Mouse (Mus musculus): ENCODE measurements around the gene Tcf3. TPM values are rescaled to one million over a fixed set of nuclear protein-coding genes. Genes with fewer than 3 reads are reported as not detected.

Gene Tcf3
- total RNA-seq, 2 experiments from 2014 or later, result 29.9 to 33.5 TPM

Other genes starting within 250 kb of the Tcf3 start
- gene Mum1, start 207.2 kb downstream of the Tcf3 start, total RNA-seq (2015), result 27.6 and 30.9 TPM in 2 replicates
- gene Mum1, start 207.2 kb downstream of the Tcf3 start, total RNA-seq (2017), result 28.9 and 30.0 TPM in 2 replicates
- gene Ndufs7, start 184.5 kb downstream of the Tcf3 start, total RNA-seq (2015), result 138 and 162 TPM in 2 replicates
- 106 and 135 TPM in 2 replicates for gene Ndufs7, start 184.5 kb downstream of the Tcf3 start, total RNA-seq (2017)
- gene Gamt, start 172.6 kb downstream of the Tcf3 start, total RNA-seq (2015), result 3.2 and 3.7 TPM in 2 replicates
- gene Gamt, start 172.6 kb downstream of the Tcf3 start, total RNA-seq (2017), result 2.5 and 7.4 TPM in 2 replicates
- 55.4 and 61.6 TPM in 2 replicates for gene Dazap1, start 172.2 kb downstream of the Tcf3 start, total RNA-seq (2015)
- gene Dazap1, start 172.2 kb downstream of the Tcf3 start, total RNA-seq (2017), result 231 and 302 TPM in 2 replicates
- gene Rps15, start 141.2 kb downstream of the Tcf3 start, total RNA-seq (2015), result 2,196 and 2,314 TPM in 2 replicates
- 2,623 and 2,987 TPM in 2 replicates for gene Rps15, start 141.2 kb downstream of the Tcf3 start, total RNA-seq (2017)
- gene Apc2, start 137.7 kb downstream of the Tcf3 start, total RNA-seq (2015), result not detected in 2 replicates
- 0.03 TPM in 1 of 2 replicates, not detected in the other for gene Apc2, start 137.7 kb downstream of the Tcf3 start, total RNA-seq (2017)
- 22.9 and 24.2 TPM in 2 replicates for gene 2310011J03Rik, start 113.1 kb downstream of the Tcf3 start, total RNA-seq (2015)
- gene 2310011J03Rik, start 113.1 kb downstream of the Tcf3 start, total RNA-seq (2017), result 15.7 and 16.8 TPM in 2 replicates
- gene Pcsk4, start 104.1 kb downstream of the Tcf3 start, total RNA-seq (2015), result 5.3 and 7.0 TPM in 2 replicates
- 0.67 and 1.8 TPM in 2 replicates for gene Pcsk4, start 104.1 kb downstream of the Tcf3 start, total RNA-seq (2017)
- gene Reep6, start 103.7 kb downstream of the Tcf3 start, total RNA-seq (2015), result 2.7 and 3.8 TPM in 2 replicates
- gene Reep6, start 103.7 kb downstream of the Tcf3 start, total RNA-seq (2017), result 1.2 and 1.5 TPM in 2 replicates
- 0.15 and 0.25 TPM in 2 replicates for gene Adamtsl5, start 85.2 kb downstream of the Tcf3 start, total RNA-seq (2015)
- 0.20 and 0.46 TPM in 2 replicates for gene Adamtsl5, start 85.2 kb downstream of the Tcf3 start, total RNA-seq (2017)
- not detected in 2 replicates for gene Plk5, start 77.2 kb downstream of the Tcf3 start, total RNA-seq (2015)
- not detected in 2 replicates for gene Plk5, start 77.2 kb downstream of the Tcf3 start, total RNA-seq (2017)
- gene Mex3d, start 46.0 kb downstream of the Tcf3 start, total RNA-seq (2015), result 1.9 and 4.3 TPM in 2 replicates
- 2.7 and 7.9 TPM in 2 replicates for gene Mex3d, start 46.0 kb downstream of the Tcf3 start, total RNA-seq (2017)
- gene Mbd3, start 34.1 kb downstream of the Tcf3 start, total RNA-seq (2015), result 91.1 and 96.6 TPM in 2 replicates
- gene Mbd3, start 34.1 kb downstream of the Tcf3 start, total RNA-seq (2017), result 82.8 and 90.8 TPM in 2 replicates
- gene Uqcr11, start 26.8 kb downstream of the Tcf3 start, total RNA-seq (2015), result 202 and 210 TPM in 2 replicates
- gene Uqcr11, start 26.8 kb downstream of the Tcf3 start, total RNA-seq (2017), result 184 and 263 TPM in 2 replicates
- gene Onecut3, start 61.2 kb upstream of the Tcf3 start, total RNA-seq (2015), result not detected in 2 replicates
- not detected in 2 replicates for gene Onecut3, start 61.2 kb upstream of the Tcf3 start, total RNA-seq (2017)
- not detected in 2 replicates for gene Atp8b3, start 105.5 kb upstream of the Tcf3 start, total RNA-seq (2015)
- not detected in 2 replicates for gene Atp8b3, start 105.5 kb upstream of the Tcf3 start, total RNA-seq (2017)
- 34.1 and 35.2 TPM in 2 replicates for gene Rexo1, start 127.9 kb upstream of the Tcf3 start, total RNA-seq (2015)
- 17.1 and 19.2 TPM in 2 replicates for gene Rexo1, start 127.9 kb upstream of the Tcf3 start, total RNA-seq (2017)
- 5.3 and 5.4 TPM in 2 replicates for gene Klf16, start 143.7 kb upstream of the Tcf3 start, total RNA-seq (2015)
- gene Klf16, start 143.7 kb upstream of the Tcf3 start, total RNA-seq (2017), result 4.3 and 6.0 TPM in 2 replicates
- gene Abhd17a, start 156.7 kb upstream of the Tcf3 start, total RNA-seq (2015), result 59.7 and 79.8 TPM in 2 replicates
- 20.5 and 29.4 TPM in 2 replicates for gene Abhd17a, start 156.7 kb upstream of the Tcf3 start, total RNA-seq (2017)
- 25.9 and 27.2 TPM in 2 replicates for gene Scamp4, start 169.2 kb upstream of the Tcf3 start, total RNA-seq (2015)
- gene Scamp4, start 169.2 kb upstream of the Tcf3 start, total RNA-seq (2017), result 11.2 and 15.9 TPM in 2 replicates
- gene Adat3, start 169.2 kb upstream of the Tcf3 start, total RNA-seq (2015), result 0.57 and 0.81 TPM in 2 replicates
- 0.08 TPM in 1 of 2 replicates, not detected in the other for gene Adat3, start 169.2 kb upstream of the Tcf3 start, total RNA-seq (2017)
- gene Gm49322, start 172.4 kb upstream of the Tcf3 start, total RNA-seq (2015), result 0.17 and 0.57 TPM in 2 replicates
- gene Gm49322, start 172.4 kb upstream of the Tcf3 start, total RNA-seq (2017), result 0.61 TPM in 1 of 2 replicates, not detected in the other
- 39.1 and 43.1 TPM in 2 replicates for gene Csnk1g2, start 189.2 kb upstream of the Tcf3 start, total RNA-seq (2015)
- 127 and 171 TPM in 2 replicates for gene Csnk1g2, start 189.2 kb upstream of the Tcf3 start, total RNA-seq (2017)
- 10.5 and 13.2 TPM in 2 replicates for gene Btbd2, start 223.4 kb upstream of the Tcf3 start, total RNA-seq (2015)
- gene Btbd2, start 223.4 kb upstream of the Tcf3 start, total RNA-seq (2017), result 19.9 and 25.7 TPM in 2 replicates
- 40.1 and 46.2 TPM in 2 replicates for gene Mknk2, start 244.5 kb upstream of the Tcf3 start, total RNA-seq (2015)
- 32.8 and 44.4 TPM in 2 replicates for gene Mknk2, start 244.5 kb upstream of the Tcf3 start, total RNA-seq (2017)

Data from megakaryocyte progenitor cell, adult 5-6 weeks (primary cell).